Mouse (Mus musculus) stomach, postnatal 0 days (tissue): ENCODE measurements around the gene Fgf9. TPM values are rescaled to one million over a fixed set of nuclear protein-coding genes. Genes with fewer than 3 reads are reported as not detected.

Experiments
- ATAC-seq: fragments of 200-750 bp; cut with Nextera tagmentation; 2 replicates; pipeline ENCODE4 v1.8.0; 2017; ENCODE audit not compliant: low FRiP score, low TSS enrichment
- DNase-seq: peaks from one replicate; pipeline ENCODE4 v3.0.0-alpha.2; 2016; ENCODE audit warnings: low spot score
- H3K27ac ChIP-seq: fragments of 300-500 bp; sonication (generic); replicated peaks from 2 replicates; pipeline ENCODE4 v1.5.1; 2014; ENCODE audit warnings: mild to moderate bottlenecking, control low read depth
- H3K27me3 ChIP-seq: fragments of 300-500 bp; sonication (generic); 2 replicates; pipeline ENCODE4 v1.6.1; 2014; ENCODE audit warnings: low read length; ENCODE audit not compliant: control insufficient read depth, insufficient read depth
- H3K36me3 ChIP-seq: fragments of 300-500 bp; sonication (generic); 2 replicates; pipeline ENCODE4 v1.6.1; 2014; ENCODE audit warnings: low read length, mixed read lengths; ENCODE audit not compliant: control insufficient read depth, insufficient read depth
- H3K4me1 ChIP-seq: fragments of 300-500 bp; sonication (generic); replicated peaks from 2 replicates; pipeline ENCODE4 v1.6.1; 2014; ENCODE audit warnings: antibody characterized with exemption; ENCODE audit not compliant: control insufficient read depth, insufficient read depth
- H3K4me2 ChIP-seq: fragments of 300-500 bp; sonication (generic); replicated peaks from 2 replicates; pipeline ENCODE4 v1.6.1; 2014; ENCODE audit warnings: low read depth, mild to moderate bottlenecking, control low read depth, moderate library complexity
- H3K4me3 ChIP-seq: fragments of 300-500 bp; sonication (generic); 2 replicates; pipeline ENCODE4 v1.5.1; 2014; ENCODE audit warnings: low read depth, low read length, control low read depth
- H3K9ac ChIP-seq: fragments of 300-500 bp; sonication (generic); 2 replicates; pipeline ENCODE4 v1.6.1; 2014; ENCODE audit warnings: mild to moderate bottlenecking, low read length, control low read depth, mixed read lengths
- H3K9me3 ChIP-seq: fragments of 300-500 bp; sonication (generic); 2 replicates; pipeline ENCODE4 v1.6.1; 2016; ENCODE audit warnings: low read length; ENCODE audit not compliant: control insufficient read depth
- CTCF ChIP-seq: IDR thresholded peaks from 2 replicates; pipeline ENCODE4 v1.5.1; 2016; ENCODE audit warnings: antibody characterized with exemption, low read depth, mild to moderate bottlenecking, moderate library complexity
- EP300 ChIP-seq: optimal IDR thresholded peaks from 2 replicates; pipeline ENCODE3; 2016; ENCODE audit warnings: antibody characterized with exemption
- WGBS: fragments of 180-500 bp; shearing (Covaris S2); extraction: QIAGEN DNeasy Blood & Tissue Kit; methylation state at CpG from one replicate; pipeline ENCODE4 v1.1.7; 2014; 5-methylcytosine and 5-hydroxymethylcytosine counted together
- polyA plus RNA-seq: library from polyadenylated mRNA; unstranded; fragments of >200 nt; fragmentation: Nextera tagmentation; extraction: Ambion mirVana; gene quantifications from 2 replicates; pipeline ENCODE4 v1.2.1, GENCODE M21; 2015

The Fgf9 gene
- polyA plus RNA-seq, 1 experiment from 2014 or later = 5.9 TPM

DNA sequence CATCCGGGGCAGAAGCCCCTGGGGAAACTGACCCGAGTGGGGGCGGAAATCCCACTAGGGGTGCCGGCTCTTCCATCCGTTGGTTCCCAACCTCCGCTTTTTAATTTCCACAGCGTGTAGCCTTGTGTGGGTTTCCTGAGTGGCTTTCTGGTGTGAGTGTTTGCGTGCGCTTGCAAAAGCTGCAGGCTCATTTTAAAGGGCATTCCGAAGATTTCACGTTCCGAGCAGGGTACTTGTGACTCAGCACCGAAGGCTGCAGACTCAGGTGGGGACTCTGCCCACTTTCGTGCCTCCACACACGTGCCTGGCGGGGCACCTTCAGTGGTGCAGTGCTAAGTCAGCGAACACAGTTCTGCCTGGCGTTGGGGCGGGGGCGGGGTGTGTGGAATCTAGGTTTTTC is 3.6 kb downstream of the Fgf9 start:
- TF ChIP-seq EP300 = no peak
- Histone ChIP-seq H3K4me3 (peak overlapping the region; percentile 61), H3K9ac (peak overlapping the region; percentile 50), H3K9me3 (no peaks in the 10 kb centered on the region), H3K4me2 (peak overlapping the region; percentile 93), H3K27me3 (no peaks in the 10 kb centered on the region), H3K4me1 (peaks cover 2% of the 10 kb centered on the region; the same call in 1 of the 2 replicates), H3K36me3 (no peaks in the 10 kb centered on the region), H3K27ac (no peak overlapping the region)
- ATAC-seq (no peak), DNase-seq (peak; percentile 52)
- WGBS = 2% methylated on average over 20 of the region's 20 CpGs

DNA sequence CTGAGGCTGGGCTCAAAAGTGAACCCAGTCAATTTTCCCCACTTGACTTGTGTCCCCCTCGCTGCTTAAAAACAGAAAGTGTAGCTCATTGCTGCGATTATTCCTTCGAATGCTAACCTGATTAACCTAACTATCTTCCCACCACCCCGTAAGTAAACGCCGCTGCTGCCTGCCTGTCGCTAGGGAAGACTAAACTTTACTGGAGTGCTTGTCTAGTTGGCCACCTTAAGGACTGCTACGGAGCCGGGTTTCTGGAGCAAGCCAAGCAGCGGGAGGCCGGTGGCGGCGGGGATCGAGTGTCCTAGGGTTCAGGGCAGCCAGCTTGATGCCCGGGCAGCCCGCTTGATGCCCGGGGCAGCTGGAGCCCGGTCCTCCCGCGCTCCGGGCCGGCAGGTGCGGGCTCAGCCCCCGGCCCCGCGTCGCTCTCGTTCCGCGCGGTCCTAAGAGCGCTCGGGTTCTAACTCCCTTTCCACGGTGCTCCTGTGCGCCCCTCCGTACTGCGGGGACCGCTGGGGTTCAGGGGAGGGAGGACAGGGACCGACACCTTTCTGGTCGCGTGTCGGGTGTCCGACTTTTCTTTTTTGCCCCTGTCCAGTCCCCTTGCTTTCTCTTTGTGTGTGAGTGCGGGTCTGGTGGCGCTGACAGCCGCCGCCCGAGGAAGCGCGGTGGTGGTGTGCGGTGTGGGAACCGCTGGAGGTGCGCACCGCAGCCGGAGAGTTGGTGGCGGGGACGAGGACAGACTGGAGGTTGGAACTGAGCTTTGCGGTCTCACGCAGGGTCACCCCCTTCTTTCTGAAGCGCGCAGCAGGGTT is 4.5 kb downstream of the Fgf9 start:
- Histone ChIP-seq H3K4me1 (peaks cover 2% of the 10 kb centered on the region; the same call in 1 of the 2 replicates), H3K36me3 (no peaks in the 10 kb centered on the region), H3K9me3 (no peaks in the 10 kb centered on the region), H3K27me3 (no peaks in the 10 kb centered on the region), H3K4me3 (peak overlapping the region; percentile 61), H3K9ac (peak overlapping the region; percentile 56), H3K4me2 (peak overlapping the region; percentile 93), H3K27ac (peak overlapping the region; percentile 76)
- under 1% methylated on average over 59 of the region's 61 CpGs for WGBS
- ATAC-seq (no peak), DNase-seq (peak; percentile 73)
- TF ChIP-seq CTCF (no peak), EP300 (no peak)

DNA sequence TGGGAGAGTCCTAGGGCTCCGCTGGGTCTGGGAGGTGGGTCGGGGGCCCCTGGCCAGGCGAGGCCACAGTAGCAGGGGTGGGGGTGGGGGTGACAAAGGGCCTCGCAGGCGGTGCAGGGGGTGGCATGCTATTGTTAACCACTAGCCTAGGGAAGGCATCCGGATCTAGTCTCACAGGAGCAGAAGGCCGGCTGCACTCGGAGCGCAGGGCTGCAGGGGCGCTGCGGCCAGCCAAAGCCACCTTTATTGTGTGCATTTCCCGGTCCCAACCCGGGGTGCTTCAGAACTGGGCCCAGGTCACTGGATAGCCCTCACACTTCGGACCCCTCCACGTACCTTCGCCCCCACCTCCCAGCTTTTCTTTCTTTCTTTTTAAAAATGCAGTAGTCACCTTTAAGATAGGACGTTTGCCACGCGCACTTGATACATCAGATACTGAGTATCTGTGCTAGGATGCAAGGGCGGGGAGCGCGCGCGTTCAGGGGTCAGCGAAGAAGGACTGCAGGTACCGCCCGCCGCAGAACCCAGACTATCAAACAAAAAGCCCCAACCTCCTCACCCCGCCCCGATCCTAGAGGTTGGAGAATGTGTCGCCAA is 5.2 kb downstream of the Fgf9 start:
- no peaks in the 10 kb centered on the region for H3K27me3 ChIP-seq
- under 1% methylated on average over 31 of the region's 31 CpGs for WGBS
- no peaks in the 10 kb centered on the region for H3K36me3 ChIP-seq
- H3K9me3 ChIP-seq = no peaks in the 10 kb centered on the region
- TF ChIP-seq EP300 (no peak), CTCF (peak; percentile 38)
- DNase-seq (peak; percentile 68), ATAC-seq (no peak; the same call in 1 of the 2 replicates)
- H3K4me2 ChIP-seq = peak overlapping the region; percentile 93
- H3K27ac ChIP-seq = peak overlapping the region; percentile 76
- peaks cover 2% of the 10 kb centered on the region; the same call in 1 of the 2 replicates for H3K4me1 ChIP-seq
- peak overlapping the region; percentile 56 for H3K9ac ChIP-seq
- H3K4me3 ChIP-seq = peak overlapping the region; percentile 61

DNA sequence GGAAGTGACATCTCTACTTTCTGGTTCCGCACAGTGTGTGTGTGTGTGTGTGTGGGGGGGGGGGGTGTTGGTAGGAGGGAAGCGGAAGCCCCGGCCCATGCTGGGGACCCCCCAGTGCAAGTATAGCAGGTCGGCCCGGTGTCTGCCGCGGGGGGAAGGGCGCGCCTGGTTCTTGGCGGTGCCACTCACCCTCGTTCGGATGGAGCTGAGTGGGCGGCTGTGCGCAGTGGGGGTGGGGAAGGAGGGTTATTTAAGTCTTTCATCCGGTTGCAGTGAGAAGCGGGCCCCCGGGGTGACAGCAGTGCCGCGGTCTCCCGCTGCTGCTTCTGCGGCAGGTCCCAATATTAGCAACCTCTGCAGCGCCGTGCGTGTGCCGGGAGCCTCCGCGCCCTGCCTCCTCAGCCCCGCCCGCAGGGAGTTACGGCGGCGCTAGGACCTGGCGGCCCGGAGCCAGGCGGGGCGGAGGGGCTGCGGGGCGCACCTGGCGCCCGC is 5.7 kb downstream of the Fgf9 start:
- Histone ChIP-seq H3K4me1 (peaks cover 2% of the 10 kb centered on the region; the same call in 1 of the 2 replicates), H3K9ac (peak overlapping the region; percentile 56), H3K4me3 (peak overlapping the region; percentile 61), H3K9me3 (no peaks in the 10 kb centered on the region), H3K27me3 (no peaks in the 10 kb centered on the region), H3K27ac (peak overlapping the region; percentile 76), H3K36me3 (no peaks in the 10 kb centered on the region), H3K4me2 (peak overlapping the region; percentile 93)
- under 1% methylated on average over 24 of the region's 40 CpGs for WGBS
- DNase-seq (peak; percentile 83), ATAC-seq (peak; percentile 72)
- TF ChIP-seq CTCF = no peak
- TF ChIP-seq EP300 = no peak

DNA sequence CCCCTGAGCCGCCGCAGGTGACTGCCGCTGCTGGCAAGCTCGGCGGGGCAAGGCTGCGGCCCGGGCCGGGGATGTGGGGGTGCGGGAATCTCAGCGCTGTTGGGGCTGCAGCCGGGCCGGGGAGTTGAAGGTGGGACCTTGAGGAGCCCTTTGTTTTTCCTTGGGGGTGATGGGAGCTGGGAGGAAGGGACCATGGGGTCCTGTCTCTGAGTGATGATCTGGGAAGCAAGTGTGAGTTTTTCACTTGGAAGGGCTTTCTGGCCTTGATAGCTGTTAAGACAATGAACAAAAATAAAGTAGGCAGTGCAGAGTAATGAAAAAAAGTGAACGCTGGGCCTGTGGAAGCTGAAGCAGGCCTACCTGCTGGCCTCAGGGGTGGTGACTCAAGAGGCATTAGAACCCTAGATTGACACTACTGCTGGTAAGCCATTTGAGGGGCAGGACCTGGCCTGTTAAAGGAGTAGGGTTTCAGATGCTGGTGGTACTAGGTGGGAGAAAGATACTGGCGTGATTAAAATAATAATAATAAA is 6.4 kb downstream of the Fgf9 start:
- Histone ChIP-seq H3K36me3 (no peaks in the 10 kb centered on the region), H3K4me3 (peak overlapping the region; percentile 61), H3K9ac (peak overlapping the region; percentile 56), H3K27me3 (no peaks in the 10 kb centered on the region), H3K27ac (peak overlapping the region; percentile 76), H3K9me3 (no peaks in the 10 kb centered on the region), H3K4me2 (peak overlapping the region; percentile 93), H3K4me1 (peaks cover 2% of the 10 kb centered on the region; the same call in 1 of the 2 replicates)
- WGBS = 13% methylated on average over 14 of the region's 14 CpGs
- no peak for TF ChIP-seq CTCF
- TF ChIP-seq EP300 = no peak
- DNase-seq = no peak
- ATAC-seq = no peak
